Mouse (Mus musculus) G1E (cell line): ENCODE measurements at regions not wholly inside any gene's neighbourhood (a gene's known extent, or its start where the extent isn't known, plus 50 kb on each side); places are given as distances from the start of the nearest gene placed in this dataset.

Experiments used
- CTCF ChIP-seq: IDR thresholded peaks from 2 replicates; pipeline ENCODE4 v1.5.1; 2012; ENCODE audit warnings: low read depth, low read length, inconsistent platforms, mixed read lengths
- GATA1 ChIP-seq: IDR thresholded peaks from 2 replicates; pipeline ENCODE4 v1.6.1; 2012; ENCODE audit warnings: borderline replicate concordance, low read length, inconsistent platforms, mixed read lengths
- POLR2AphosphoS5 ChIP-seq: IDR thresholded peaks from 2 replicates; pipeline ENCODE4 v1.6.1; 2012; ENCODE audit warnings: low read depth, low read length, inconsistent platforms; ENCODE audit not compliant: insufficient replicate concordance
- TAL1 ChIP-seq: conservative IDR thresholded peaks from 2 replicates; pipeline ENCODE4 v1.6.1; 2012; ENCODE audit warnings: low read depth, low read length, inconsistent platforms, mixed read lengths

- no peak for TF ChIP-seq GATA1
- TF ChIP-seq CTCF: no peak
- TF ChIP-seq POLR2AphosphoS5: no peak
- no peak for TF ChIP-seq TAL1
These were observed 465.1 kb upstream of the Gm5150 start for GRCm38 (mm10) chr3:16471360-16471759.
